Mouse (Mus musculus) CH12.LX (cell line): ENCODE results near the gene Rogdi.

Source experiments
- CTCF ChIP-seq, 2 experiments: IDR thresholded peaks in 1 of 2; conservative IDR thresholded peaks in 1 of 2; 2 replicates each; pipeline ENCODE4 v1.5.1; 2011 to 2012; ENCODE audit warnings: low read depth in 2 of 2, low read length in 2 of 2, improper control_type of control experiment in 1 of 2, inconsistent platforms in 1 of 2, mild to moderate bottlenecking in 1 of 2, moderate library complexity in 1 of 2
- EP300 ChIP-seq: IDR thresholded peaks from 2 replicates; pipeline ENCODE4 v1.6.1; 2011; ENCODE audit warnings: low read length, improper control_type of control experiment
- ETS1 ChIP-seq: conservative IDR thresholded peaks from 2 replicates; pipeline ENCODE4 v1.6.1; 2012; ENCODE audit warnings: low read depth, mild to moderate bottlenecking, inconsistent platforms, low read length, improper control_type of control experiment, moderate library complexity
- MEF2A ChIP-seq: IDR thresholded peaks from 2 replicates; pipeline ENCODE4 v1.6.1; 2014; ENCODE audit warnings: low read depth, mild to moderate bottlenecking, inconsistent platforms, low read length, improper control_type of control experiment, borderline replicate concordance
- NRF1 ChIP-seq: IDR thresholded peaks from 2 replicates; pipeline ENCODE4 v1.6.1; 2014; ENCODE audit warnings: low read depth, mild to moderate bottlenecking, inconsistent platforms, low read length, improper control_type of control experiment, moderate library complexity
- POLR2A ChIP-seq: IDR thresholded peaks from 2 replicates; pipeline ENCODE4 v1.6.1; 2011; ENCODE audit warnings: low read depth, mild to moderate bottlenecking, improper control_type of control experiment, low read length
- SMC3 ChIP-seq: IDR thresholded peaks from 2 replicates; pipeline ENCODE4 v1.6.1; 2011; ENCODE audit warnings: low read depth, low read length, improper control_type of control experiment
- TBP ChIP-seq: conservative IDR thresholded peaks from 2 replicates; pipeline ENCODE4 v1.6.1; 2011; ENCODE audit warnings: low read depth, low read length, improper control_type of control experiment
- ZMIZ1 ChIP-seq: IDR thresholded peaks from 2 replicates; pipeline ENCODE4 v1.6.1; 2012; ENCODE audit warnings: low read depth, mild to moderate bottlenecking, inconsistent platforms, low read length, improper control_type of control experiment

GRCm38 (mm10) chr16:5058114-5058513 is 44.8 kb upstream of the Rogdi start:
- TF ChIP-seq CTCF (conservative IDR thresholded peaks at IDR 0.05 in 1 of 2, IDR thresholded peaks at IDR 0.05 in 1 of 2; ENCODE audit: low read depth in 2 of 2, low read length in 2 of 2) (peak; percentile 53 to 60; a peak in 3 of 4 replicates), POLR2A (no peak), EP300 (no peak), TBP (no peak), MEF2A (no peak), SMC3 (peak; percentile 45), ETS1 (no peak), NRF1 (no peak), ZMIZ1 (no peak)
